Mouse (Mus musculus) kidney, postnatal 25 days (tissue): ENCODE measurements at regions not wholly inside any gene's neighbourhood (a gene's known extent, or its start where the extent isn't known, plus 50 kb on each side); places are given as distances from the start of the nearest gene placed in this dataset.

Experiments
- DNase-seq, 2 experiments: peaks; one replicate each; pipeline ENCODE4 v3.0.0; 2021; ENCODE audit warnings: mixed read lengths in 2 of 2

DNA sequence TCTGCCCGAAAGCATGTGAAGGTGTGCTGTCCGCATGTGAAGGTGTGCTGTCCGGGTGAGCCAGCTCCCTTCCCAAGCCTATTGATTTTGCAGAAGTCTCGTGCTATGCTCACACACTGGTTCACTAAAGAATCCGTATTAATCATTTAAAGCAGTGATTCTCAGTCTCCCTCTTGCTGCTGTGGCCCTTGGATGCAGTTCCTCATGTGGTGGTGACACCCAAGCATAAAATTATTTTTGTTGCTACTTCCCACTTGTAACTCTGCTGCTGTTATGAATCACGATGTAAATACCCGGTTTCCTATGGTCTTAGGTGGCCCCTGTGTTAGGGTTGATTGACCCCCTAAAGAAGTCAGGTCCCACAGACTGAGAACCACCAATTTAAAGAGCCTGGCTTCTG lies 55.7 kb upstream of the Emb start:
- DNase-seq, result no peak

DNA sequence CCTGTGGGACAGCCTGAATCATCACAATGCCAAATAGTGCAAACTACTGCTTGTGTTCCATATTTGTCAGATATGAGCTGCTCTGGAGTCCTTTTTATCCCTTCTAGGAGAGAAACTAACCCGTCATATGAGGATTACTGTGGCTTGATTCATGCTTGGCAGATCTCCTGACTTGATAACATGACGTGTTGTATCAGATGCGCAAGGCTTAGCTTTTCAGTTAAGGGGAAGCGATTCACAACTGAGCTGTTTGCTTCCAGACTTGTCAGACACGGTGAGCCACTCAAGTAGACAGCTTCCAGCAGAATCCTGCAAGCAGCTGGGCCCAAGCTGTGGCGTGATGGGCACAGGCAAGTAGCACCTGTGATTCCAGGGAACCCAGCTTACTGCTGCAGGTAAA lies 64.5 kb upstream of the Emb start:
- DNase-seq, result no peak

DNA sequence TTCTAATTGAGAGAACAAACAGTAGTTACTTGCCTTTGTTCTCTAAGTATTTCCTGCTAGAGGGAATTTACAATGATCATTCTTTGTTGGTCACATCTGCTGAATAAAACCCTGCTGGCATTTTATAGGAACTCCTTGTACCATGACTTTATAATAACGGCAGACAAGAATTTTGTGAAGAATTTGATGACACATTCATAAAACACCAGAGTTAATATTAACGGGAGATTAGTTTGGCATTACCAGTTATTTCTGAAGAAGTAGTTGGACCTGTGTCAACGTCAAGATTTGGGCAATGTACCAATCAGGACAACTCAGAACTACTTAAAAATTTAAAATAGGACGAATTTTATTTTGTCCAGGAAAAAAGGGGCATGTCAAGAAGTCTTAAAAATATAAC lies 65.1 kb upstream of the Emb start:
- peak in 1 of 2 experiments; percentile 29 for DNase-seq

DNA sequence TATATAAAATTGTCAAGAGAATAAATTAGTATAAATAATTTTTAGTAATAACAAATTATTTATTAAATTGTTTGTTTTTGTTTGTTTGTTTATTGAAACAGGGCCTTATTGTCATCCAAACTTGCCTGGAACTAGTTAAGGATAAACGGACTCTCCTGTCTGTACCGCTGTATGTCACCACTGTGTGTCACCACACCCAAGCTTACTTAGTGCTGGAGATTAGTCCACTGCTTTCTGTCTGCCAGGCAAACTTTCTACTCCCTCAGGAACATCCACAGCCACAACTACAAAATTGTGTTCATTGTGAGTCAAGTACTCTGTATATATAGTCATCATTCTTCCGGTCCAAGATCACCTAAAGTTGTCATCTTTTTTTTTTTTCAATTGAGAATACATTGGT lies 74.0 kb upstream of the Emb start:
- no peak for DNase-seq

DNA sequence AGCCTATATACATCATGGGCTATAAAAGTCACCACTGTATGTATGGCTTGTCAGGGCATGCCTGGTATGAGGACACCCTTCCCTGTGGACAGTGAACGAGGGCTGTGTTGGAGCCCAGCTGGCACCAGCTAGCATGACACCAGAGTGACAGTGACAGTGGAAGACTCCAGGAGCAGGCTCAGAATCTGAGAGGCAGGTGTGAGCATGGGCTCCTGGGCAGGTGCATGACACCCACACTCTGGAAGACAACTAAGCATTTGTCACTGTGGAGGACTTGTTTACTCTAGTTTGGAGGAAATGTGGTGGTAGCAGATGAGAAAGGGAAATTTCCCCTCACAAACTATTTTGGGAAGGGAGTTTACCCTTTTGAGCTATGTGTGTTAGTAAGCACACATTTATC lies 76.2 kb upstream of the Emb start:
- DNase-seq, result no peak

DNA sequence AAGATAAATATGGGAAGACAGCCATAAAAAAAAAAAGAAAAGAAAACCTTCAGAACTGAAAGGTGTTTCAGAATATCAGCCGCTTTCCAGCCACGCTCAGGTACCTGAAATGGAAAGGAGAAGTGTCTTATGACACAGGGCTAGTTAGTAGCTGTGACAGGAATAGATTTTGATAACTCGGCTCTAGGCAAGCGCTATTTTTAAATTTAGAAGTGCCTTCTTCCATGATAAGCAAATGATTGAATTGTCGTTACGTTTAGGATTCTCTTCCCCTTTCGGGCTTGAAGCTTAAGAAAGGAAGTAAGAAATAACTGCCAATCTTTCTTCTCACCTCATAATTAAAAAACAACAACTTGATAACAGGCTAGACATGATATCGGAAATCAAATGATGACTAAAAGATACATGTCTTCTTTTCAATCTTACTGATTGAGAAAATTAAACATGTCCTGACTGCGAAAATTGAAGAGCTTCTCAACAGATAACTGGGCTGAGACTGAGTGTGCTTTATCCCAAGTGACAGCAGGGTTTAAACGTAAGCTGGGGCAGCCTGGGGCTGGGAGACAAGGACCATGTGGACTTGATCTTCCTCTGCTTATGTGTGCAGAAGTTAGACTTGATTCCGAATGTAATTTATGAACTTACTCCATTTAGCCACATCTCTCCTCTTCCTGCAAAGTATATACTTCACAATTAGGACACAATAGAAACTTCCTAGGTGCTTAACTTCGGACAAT lies 80.4 kb upstream of the Emb start:
- DNase-seq, result no peak

DNA sequence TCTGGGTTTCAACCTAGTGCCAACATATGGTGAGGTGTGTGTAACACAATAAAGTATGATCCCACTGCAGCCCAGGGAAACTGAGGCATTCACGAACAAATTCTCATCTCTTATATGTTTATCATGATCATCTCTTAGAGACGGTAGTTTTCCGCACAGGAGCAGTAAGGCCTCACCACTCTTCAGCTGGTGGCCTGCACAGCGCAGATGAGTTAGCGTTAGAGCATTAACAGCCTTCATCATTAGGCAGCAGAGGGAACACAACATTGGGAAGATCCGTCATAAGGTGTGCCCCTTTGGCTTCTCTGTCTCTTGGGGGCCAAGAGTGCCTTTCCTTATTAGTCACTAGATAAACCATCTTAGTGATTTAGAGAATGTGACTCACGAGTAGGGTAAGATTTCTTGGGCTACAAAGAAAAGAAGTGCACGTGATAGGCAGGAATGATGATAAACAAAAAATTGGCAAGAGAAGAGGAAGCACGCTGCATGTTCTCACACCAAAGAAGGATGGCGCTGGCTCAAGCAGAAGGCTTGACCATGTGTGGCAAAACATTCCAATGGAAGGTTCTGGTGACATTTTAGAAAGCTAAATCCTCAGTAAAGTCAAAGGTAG lies 81.1 kb upstream of the Emb start:
- no peak for DNase-seq

DNA sequence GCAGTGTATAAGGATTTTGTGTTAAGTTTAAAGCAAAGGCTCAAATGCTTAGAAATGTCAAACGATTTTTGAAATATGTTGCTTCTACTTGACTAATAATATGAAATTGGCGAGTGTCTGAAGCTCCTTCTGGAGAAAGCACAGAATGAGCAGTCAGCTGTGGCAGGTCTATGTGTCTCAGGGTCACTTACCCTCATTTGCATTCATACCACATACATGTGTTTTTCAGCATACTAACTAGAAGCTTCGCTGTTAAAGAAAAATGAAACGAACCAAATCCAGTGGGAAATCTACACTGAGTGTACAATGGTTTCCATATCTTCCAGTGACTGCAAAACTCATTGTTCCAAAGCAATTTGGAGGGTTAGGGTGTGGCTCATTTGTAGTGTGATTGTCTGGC lies 88.7 kb upstream of the Emb start:
- DNase-seq, result no peak

DNA sequence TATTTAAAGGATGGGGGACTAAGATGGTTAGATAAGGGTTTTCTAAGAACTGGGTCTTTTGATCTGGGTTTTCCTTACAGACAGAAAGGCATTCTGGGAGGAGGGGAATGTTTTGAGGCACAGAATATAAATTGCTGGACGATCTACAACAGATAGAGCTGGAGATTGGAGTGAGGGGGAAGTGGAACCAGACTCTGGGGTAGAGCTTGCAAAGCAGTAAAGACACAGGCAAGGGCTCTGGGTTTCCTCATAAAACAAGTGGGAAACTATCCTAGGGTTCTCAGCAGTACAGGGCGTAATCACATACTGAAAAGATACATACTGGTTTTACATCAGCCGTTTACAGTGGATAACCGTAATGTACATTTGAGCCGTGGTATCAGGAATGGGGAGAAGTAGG lies 89.5 kb upstream of the Parp8 start:
- no peak for DNase-seq

DNA sequence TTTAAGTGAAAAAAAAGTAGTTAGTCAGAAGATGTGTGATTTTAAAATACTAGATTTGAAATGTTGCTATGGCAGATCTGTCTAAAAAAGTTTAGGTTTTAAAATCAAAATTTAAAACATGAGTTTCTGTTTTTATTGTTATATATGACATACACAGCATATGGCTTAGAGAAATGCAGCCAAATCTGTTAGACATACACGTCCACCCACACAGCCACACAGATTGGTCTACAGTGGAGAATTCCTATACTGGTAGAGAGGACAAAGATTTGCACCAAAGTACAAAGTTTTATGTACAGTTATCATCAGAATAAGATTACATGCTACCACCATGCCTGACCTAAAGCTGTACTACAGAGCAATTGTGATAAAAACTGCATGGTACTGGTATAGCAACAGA lies 87.1 kb upstream of the Parp8 start:
- DNase-seq, result no peak

DNA sequence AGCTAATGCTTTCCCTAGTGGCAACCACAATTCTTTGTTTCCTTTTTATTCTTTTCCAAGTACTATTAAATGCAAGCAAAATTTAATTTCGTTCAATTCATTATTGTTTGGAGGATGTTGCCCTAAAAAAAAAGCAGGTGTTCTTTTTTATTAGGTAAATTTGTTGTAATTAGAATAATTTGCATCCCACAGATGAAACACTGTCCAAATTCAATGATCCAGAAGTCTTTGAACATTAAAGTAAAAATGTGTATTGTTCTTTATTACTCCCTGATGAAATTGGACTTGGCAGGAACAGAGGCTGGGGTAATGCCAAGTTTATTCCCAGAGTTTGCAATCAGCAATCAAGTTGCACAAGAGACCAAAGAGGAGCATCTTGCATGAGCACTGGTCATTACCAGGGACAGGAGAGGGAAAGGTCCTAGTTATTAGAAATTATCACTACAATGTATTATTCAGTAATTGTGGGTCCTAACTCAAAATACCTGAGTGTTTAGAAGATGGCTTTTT lies 79.9 kb upstream of the Parp8 start:
- no peak for DNase-seq

DNA sequence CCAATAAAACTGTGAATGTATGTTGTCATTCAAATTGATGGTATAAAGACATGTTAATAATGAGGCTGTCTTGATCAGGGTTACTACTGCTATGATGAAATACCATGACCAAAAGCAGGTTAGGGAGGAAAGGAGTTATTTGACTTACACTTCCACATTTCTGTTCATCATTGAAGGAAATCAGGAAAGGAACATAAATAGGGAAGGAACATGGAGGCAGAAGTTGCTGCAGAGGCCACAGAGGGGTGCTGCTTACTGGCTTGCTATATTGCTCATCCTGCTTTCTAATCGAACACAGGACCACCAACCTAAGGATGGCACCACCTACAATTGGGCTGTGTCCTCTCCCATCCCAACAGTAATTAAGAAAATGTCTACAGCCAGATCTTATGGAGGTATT lies 69.4 kb upstream of the Parp8 start:
- DNase-seq, result no peak

DNA sequence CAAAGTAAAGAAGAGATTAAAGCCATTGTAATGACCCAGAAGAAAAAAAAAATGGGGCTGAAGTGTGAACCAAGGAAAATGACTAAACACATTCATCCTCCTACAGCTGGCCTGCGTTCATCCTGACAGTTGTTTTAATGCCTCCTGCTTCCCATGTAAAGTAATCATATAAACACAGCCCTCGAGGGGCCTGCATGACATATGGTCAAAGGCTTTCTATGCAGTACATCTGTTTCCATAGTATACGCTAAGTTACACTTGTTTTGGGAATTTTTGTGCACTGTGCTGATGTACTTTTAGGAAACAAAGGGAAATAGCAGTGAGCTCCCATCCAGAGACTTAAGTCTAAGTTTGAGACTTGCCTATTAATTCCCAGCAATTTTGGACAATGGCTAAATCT lies 63.3 kb upstream of the Parp8 start:
- no peak for DNase-seq

DNA sequence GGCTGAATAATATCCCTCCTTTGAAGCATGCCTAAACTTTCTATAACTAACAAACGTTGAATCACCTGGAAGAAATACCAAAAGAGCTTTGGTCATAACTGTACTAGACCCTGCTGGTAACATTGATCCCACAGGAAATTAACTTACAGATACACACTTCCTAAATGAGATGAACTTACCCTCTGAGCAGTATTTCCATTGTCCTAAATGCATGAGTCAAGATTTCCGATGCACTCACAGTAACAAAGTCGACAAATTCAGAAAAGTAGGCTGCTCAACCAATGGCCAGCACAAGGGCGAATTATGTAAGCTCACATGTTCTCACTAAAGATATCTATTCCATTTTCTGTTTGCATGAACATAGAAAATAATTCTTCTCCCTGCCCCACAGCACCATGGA lies 57.4 kb upstream of the Parp8 start:
- no peak for DNase-seq

DNA sequence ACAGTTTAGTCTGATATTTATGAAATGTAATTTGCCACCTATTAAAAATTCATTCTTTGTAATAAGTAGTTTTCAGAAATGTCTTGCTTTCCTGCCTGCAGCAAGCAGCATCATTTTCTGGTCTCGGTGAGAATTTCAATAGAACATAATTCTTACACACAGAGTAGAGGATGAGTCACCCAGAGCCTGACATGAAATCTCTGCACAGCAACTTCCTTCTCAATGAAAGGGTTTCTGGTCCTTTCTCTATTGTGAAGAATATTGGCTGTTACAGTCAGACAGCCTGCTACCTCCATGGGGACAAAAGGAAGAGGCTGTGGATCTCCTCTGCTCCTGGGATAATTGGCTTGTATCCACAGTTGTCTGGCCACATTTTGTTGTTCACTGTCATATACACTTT lies 54.0 kb upstream of the Parp8 start:
- no peak for DNase-seq
